Mouse (Mus musculus) liver, embryonic 14.5 days (tissue): Measurements from ENCODE around the gene Psma1.

Experiments
- CTCF ChIP-seq: IDR thresholded peaks from 2 replicates; pipeline ENCODE4 v1.5.1; 2016; ENCODE audit warnings: antibody characterized with exemption, low read depth, control low read depth
- EP300 ChIP-seq: IDR thresholded peaks from 2 replicates; pipeline ENCODE4 v1.6.1; 2016; ENCODE audit warnings: antibody characterized with exemption, low read depth

GRCm38 (mm10) chr7:114275372-114276004 is 430 bp downstream of the Psma1 start:
- TF ChIP-seq CTCF (no peak), EP300 (no peak; the same call in 1 of the 2 replicates)
